Mouse (Mus musculus) lung, embryonic 15.5 days (tissue): ENCODE measurements around the gene Rassf3. TPM values are rescaled to one million over a fixed set of nuclear protein-coding genes. Genes with fewer than 3 reads are reported as not detected.

Experiments
- ATAC-seq: fragments of 200-750 bp; cut with Nextera tagmentation; 2 replicates; pipeline ENCODE4 v1.8.0; 2017; ENCODE audit warnings: moderate number of reproducible peaks, borderline replicate concordance; ENCODE audit not compliant: low FRiP score, low TSS enrichment; ENCODE audit errors: extremely low read depth
- H3K27ac ChIP-seq: fragments of 300-500 bp; sonication (generic); 2 replicates; pipeline ENCODE4 v1.5.1; 2015; ENCODE audit warnings: moderate library complexity, mild to moderate bottlenecking, inconsistent platforms
- H3K27me3 ChIP-seq: fragments of 300-500 bp; sonication (generic); 2 replicates; pipeline ENCODE4 v1.6.1; 2015; ENCODE audit warnings: inconsistent platforms
- H3K36me3 ChIP-seq: fragments of 300-500 bp; sonication (generic); 2 replicates; pipeline ENCODE4 v1.6.1; 2015; ENCODE audit warnings: inconsistent platforms
- H3K4me1 ChIP-seq: fragments of 300-500 bp; sonication (generic); 2 replicates; pipeline ENCODE4 v1.6.1; 2015; ENCODE audit warnings: inconsistent platforms
- H3K4me2 ChIP-seq: fragments of 300-500 bp; sonication (generic); 2 replicates; pipeline ENCODE4 v1.6.1; 2015; ENCODE audit warnings: inconsistent platforms, mild to moderate bottlenecking, moderate library complexity
- H3K4me3 ChIP-seq: fragments of 300-500 bp; sonication (generic); 2 replicates; pipeline ENCODE4 v1.5.1; 2015; ENCODE audit warnings: mild to moderate bottlenecking, inconsistent platforms
- H3K9ac ChIP-seq: fragments of 300-500 bp; sonication (generic); 2 replicates; pipeline ENCODE4 v1.6.1; 2015; ENCODE audit warnings: inconsistent platforms
- H3K9me3 ChIP-seq: fragments of 300-500 bp; sonication (generic); 2 replicates; pipeline ENCODE4 v1.6.1; 2016; ENCODE audit warnings: inconsistent platforms
- WGBS: fragments of 180-500 bp; shearing (Covaris S2); methylation state at CpG from one replicate; pipeline ENCODE4 v1.1.7; 2015; 5-methylcytosine and 5-hydroxymethylcytosine counted together
- polyA plus RNA-seq: library from polyadenylated mRNA; unstranded; fragments of >200 nt; fragmentation: Nextera tagmentation; extraction: Ambion mirVana; gene quantifications from 2 replicates; pipeline ENCODE4 v1.2.1, GENCODE M21; 2015

Rassf3 gene
- 18.3 and 20.8 TPM in 2 replicates for polyA plus RNA-seq

GRCm38 (mm10) chr10:121476190-121476967, at the start of gene Rassf3:
Gene Rassf3, minus strand, starts transcription at chr10:121476347.
- H3K4me3 ChIP-seq, result peak within 1 kb of the TSS; percentile 97
- WGBS, result 1% methylated on average over 56 of the region's 62 CpGs
- H3K9ac ChIP-seq, result peak within 1 kb of the TSS; percentile 95
- peaks cover 46% of the 10 kb centered on the region for H3K4me1 ChIP-seq
- no peaks in the 10 kb centered on the region for H3K36me3 ChIP-seq
- H3K9me3 ChIP-seq, result no peaks in the 10 kb centered on the region
- ATAC-seq, result peak; percentile 95
- H3K27me3 ChIP-seq, result no peaks in the 10 kb centered on the region
- peak within 1 kb of the TSS; percentile 83 for H3K4me2 ChIP-seq
- H3K27ac ChIP-seq, result peak within 1 kb of the TSS; percentile 92

GRCm38 (mm10) chr10:121520923-121521585, 44.9 kb upstream of the Rassf3 start:
- Histone ChIP-seq H3K9ac (no peak overlapping the region), H3K4me2 (no peak overlapping the region), H3K9me3 (no peaks in the 10 kb centered on the region), H3K27ac (peak overlapping the region; percentile 11; the same call in 1 of the 2 replicates), H3K36me3 (no peaks in the 10 kb centered on the region), H3K4me1 (peaks cover 7% of the 10 kb centered on the region), H3K4me3 (no peak overlapping the region), H3K27me3 (no peaks in the 10 kb centered on the region)
- ATAC-seq, result no peak
- WGBS, result 18% methylated on average over 12 of the region's 12 CpGs

GRCm38 (mm10) chr10:121519710-121520109, 43.6 kb upstream of the Rassf3 start:
- Histone ChIP-seq H3K27me3 (no peaks in the 10 kb centered on the region), H3K9ac (no peak overlapping the region), H3K9me3 (no peaks in the 10 kb centered on the region), H3K4me2 (no peak overlapping the region), H3K36me3 (no peaks in the 10 kb centered on the region), H3K27ac (no peak overlapping the region), H3K4me3 (no peak overlapping the region), H3K4me1 (peaks cover 9% of the 10 kb centered on the region)
- WGBS, result 46% methylated on average over 2 of the region's 2 CpGs
- no peak for ATAC-seq

- no peaks in the 10 kb centered on the region for H3K27me3 ChIP-seq
- no peaks in the 10 kb centered on the region for H3K9me3 ChIP-seq
- no peak overlapping the region for H3K27ac ChIP-seq
- 24% methylated on average over 18 of the region's 18 CpGs for WGBS
- H3K4me2 ChIP-seq, result 0 out of 2 replicates have a peak overlapping the region, but pooled peaks have one; percentile 5
- H3K4me3 ChIP-seq, result no peak overlapping the region
- ATAC-seq, result 0 out of 2 replicates have a peak, but pooled peaks have one; percentile 24
- H3K9ac ChIP-seq, result no peak overlapping the region
- no peaks in the 10 kb centered on the region for H3K36me3 ChIP-seq
- H3K4me1 ChIP-seq, result peaks cover 8% of the 10 kb centered on the region
Observed at GRCm38 (mm10) chr10:121516008-121516600, 40.0 kb upstream of the Rassf3 start.

- H3K27me3 ChIP-seq, result no peaks in the 10 kb centered on the region
- no peaks in the 10 kb centered on the region for H3K36me3 ChIP-seq
- 20% methylated on average over 24 of the region's 24 CpGs for WGBS
- H3K4me1 ChIP-seq, result peaks cover 30% of the 10 kb centered on the region
- H3K9ac ChIP-seq, result peak overlapping the region; percentile 17; the same call in 1 of the 2 replicates
- H3K9me3 ChIP-seq, result no peaks in the 10 kb centered on the region
- H3K4me2 ChIP-seq, result peak overlapping the region; percentile 28
- 0 out of 2 replicates have a peak, but pooled peaks have one; percentile 8 for ATAC-seq
- no peak overlapping the region for H3K4me3 ChIP-seq
- no peak overlapping the region for H3K27ac ChIP-seq
Observed at GRCm38 (mm10) chr10:121509751-121510643, 33.9 kb upstream of the Rassf3 start.

- Histone ChIP-seq H3K27ac (no peak overlapping the region), H3K9me3 (no peaks in the 10 kb centered on the region), H3K27me3 (no peaks in the 10 kb centered on the region), H3K4me1 (peaks cover 30% of the 10 kb centered on the region), H3K4me3 (no peak overlapping the region), H3K4me2 (no peak overlapping the region), H3K9ac (no peak overlapping the region), H3K36me3 (no peaks in the 10 kb centered on the region)
- ATAC-seq, result no peak
- WGBS, result 82% methylated on average over 16 of the region's 16 CpGs
Observed at GRCm38 (mm10) chr10:121507755-121508544, 31.8 kb upstream of the Rassf3 start.

GRCm38 (mm10) chr10:121506731-121507583, 30.8 kb upstream of the Rassf3 start:
- peak overlapping the region; percentile 32 for H3K27ac ChIP-seq
- no peak overlapping the region for H3K4me3 ChIP-seq
- 27% methylated on average over 29 of the region's 29 CpGs for WGBS
- H3K9me3 ChIP-seq, result no peaks in the 10 kb centered on the region
- no peaks in the 10 kb centered on the region for H3K36me3 ChIP-seq
- peaks cover 30% of the 10 kb centered on the region for H3K4me1 ChIP-seq
- H3K4me2 ChIP-seq, result peak overlapping the region; percentile 17; the same call in 1 of the 2 replicates
- no peak overlapping the region for H3K9ac ChIP-seq
- H3K27me3 ChIP-seq, result no peaks in the 10 kb centered on the region
- ATAC-seq, result peak; percentile 44; the same call in 1 of the 2 replicates

- no peaks in the 10 kb centered on the region for H3K27me3 ChIP-seq
- H3K9me3 ChIP-seq, result no peaks in the 10 kb centered on the region
- peak overlapping the region; percentile 66 for H3K4me2 ChIP-seq
- H3K27ac ChIP-seq, result peak overlapping the region; percentile 83
- peak overlapping the region; percentile 40; the same call in 1 of the 2 replicates for H3K9ac ChIP-seq
- peaks cover 31% of the 10 kb centered on the region for H3K4me1 ChIP-seq
- H3K36me3 ChIP-seq, result no peaks in the 10 kb centered on the region
- 38% methylated on average over 7 of the region's 7 CpGs for WGBS
- H3K4me3 ChIP-seq, result no peak overlapping the region
- no peak for ATAC-seq
Observed at GRCm38 (mm10) chr10:121505929-121506328, 29.8 kb upstream of the Rassf3 start.

GRCm38 (mm10) chr10:121504973-121505911, 29.1 kb upstream of the Rassf3 start:
- H3K4me3 ChIP-seq, result peak overlapping the region; percentile 41
- peak overlapping the region; percentile 40 for H3K9ac ChIP-seq
- H3K4me2 ChIP-seq, result peak overlapping the region; percentile 66

More at GRCm38 (mm10) chr10:121504973-121505911, 29.1 kb upstream of the Rassf3 start:
- peak overlapping the region; percentile 83 for H3K27ac ChIP-seq
- H3K27me3 ChIP-seq, result no peaks in the 10 kb centered on the region
- no peaks in the 10 kb centered on the region for H3K9me3 ChIP-seq
- H3K4me1 ChIP-seq, result peaks cover 33% of the 10 kb centered on the region
- ATAC-seq, result peak; percentile 82
- WGBS, result 15% methylated on average over 35 of the region's 35 CpGs
- H3K36me3 ChIP-seq, result no peaks in the 10 kb centered on the region
